Mouse (Mus musculus): ENCODE data around the gene Gabarapl1. TPM values are rescaled to one million over a fixed set of nuclear protein-coding genes. Genes with fewer than 3 reads are reported as not detected.

The Gabarapl1 gene
- polyA plus RNA-seq, 1 experiment from 2014 or later: 159 TPM

GRCm38 (mm10) chr6:129515068-129515467 lies 17.9 kb upstream of the Gabarapl1 start:
- no peak for ATAC-seq
- Histone ChIP-seq H3K4me2 (replicated peaks) (no peak overlapping the region), H3K36me3 (no peaks in the 10 kb centered on the region), H3K27me3 (no peaks in the 10 kb centered on the region), H3K4me3 (replicated peaks) (no peak overlapping the region), H3K27ac (no peak overlapping the region), H3K9ac (replicated peaks) (no peak overlapping the region), H3K9me3 (no peaks in the 10 kb centered on the region), H3K4me1 (replicated peaks) (no peaks in the 10 kb centered on the region)
- WGBS: 92% methylated on average over 3 of the region's 3 CpGs

GRCm38 (mm10) chr6:129516388-129516787 lies 16.6 kb upstream of the Gabarapl1 start:
- Histone ChIP-seq H3K27ac (no peak overlapping the region), H3K36me3 (no peaks in the 10 kb centered on the region), H3K4me2 (replicated peaks) (no peak overlapping the region), H3K9me3 (no peaks in the 10 kb centered on the region), H3K27me3 (no peaks in the 10 kb centered on the region), H3K9ac (replicated peaks) (no peak overlapping the region), H3K4me1 (replicated peaks) (no peaks in the 10 kb centered on the region), H3K4me3 (replicated peaks) (no peak overlapping the region)
- no peak for ATAC-seq
- 93% methylated on average over 10 of the region's 10 CpGs for WGBS

GRCm38 (mm10) chr6:129517752-129518408 lies 15.1 kb upstream of the Gabarapl1 start:
- H3K4me1 ChIP-seq (replicated peaks): no peaks in the 10 kb centered on the region
- no peaks in the 10 kb centered on the region for H3K36me3 ChIP-seq
- WGBS: 50% methylated on average over 2 of the region's 2 CpGs
- no peak overlapping the region for H3K4me3 ChIP-seq (replicated peaks)
- peak; percentile 90 for ATAC-seq
- H3K27ac ChIP-seq: no peak overlapping the region
- no peaks in the 10 kb centered on the region for H3K27me3 ChIP-seq
- no peak overlapping the region for H3K4me2 ChIP-seq (replicated peaks)
- H3K9ac ChIP-seq (replicated peaks): no peak overlapping the region
- no peaks in the 10 kb centered on the region for H3K9me3 ChIP-seq

GRCm38 (mm10) chr6:129526069-129526468 lies 6.9 kb upstream of the Gabarapl1 start:
- H3K9me3 ChIP-seq: no peaks in the 10 kb centered on the region
- H3K9ac ChIP-seq (replicated peaks): no peak overlapping the region

GRCm38 (mm10) chr6:129527416-129527815 lies 5.5 kb upstream of the Gabarapl1 start:
- no peaks in the 10 kb centered on the region for H3K36me3 ChIP-seq
- no peak overlapping the region for H3K4me3 ChIP-seq (replicated peaks)
- WGBS: 92% methylated on average over 2 of the region's 2 CpGs
- no peaks in the 10 kb centered on the region for H3K9me3 ChIP-seq
- H3K27me3 ChIP-seq: no peaks in the 10 kb centered on the region
- H3K9ac ChIP-seq (replicated peaks): no peak overlapping the region
- no peak overlapping the region for H3K4me2 ChIP-seq (replicated peaks)
- ATAC-seq: no peak
- H3K4me1 ChIP-seq (replicated peaks): peaks cover 3% of the 10 kb centered on the region
- no peak overlapping the region for H3K27ac ChIP-seq

More at GRCm38 (mm10) chr6:129526069-129526468, 6.9 kb upstream of the Gabarapl1 start:
- ATAC-seq: no peak
- H3K27me3 ChIP-seq: no peaks in the 10 kb centered on the region
- H3K27ac ChIP-seq: no peak overlapping the region
- H3K4me1 ChIP-seq (replicated peaks): no peaks in the 10 kb centered on the region
- H3K4me2 ChIP-seq (replicated peaks): no peak overlapping the region
- no peaks in the 10 kb centered on the region for H3K36me3 ChIP-seq
- H3K4me3 ChIP-seq (replicated peaks): no peak overlapping the region

GRCm38 (mm10) chr6:129529605-129530004 lies 3.4 kb upstream of the Gabarapl1 start:
- H3K4me3 ChIP-seq (replicated peaks): no peak overlapping the region
- no peak overlapping the region for H3K4me2 ChIP-seq (replicated peaks)
- H3K36me3 ChIP-seq: no peaks in the 10 kb centered on the region
- H3K4me1 ChIP-seq (replicated peaks): peaks cover 10% of the 10 kb centered on the region
- WGBS: 86% methylated on average over 1 of the region's 1 CpGs
- no peak overlapping the region for H3K9ac ChIP-seq (replicated peaks)
- no peak for ATAC-seq
- H3K27me3 ChIP-seq: no peaks in the 10 kb centered on the region
- no peak overlapping the region for H3K27ac ChIP-seq
- no peaks in the 10 kb centered on the region for H3K9me3 ChIP-seq

GRCm38 (mm10) chr6:129530261-129530660 lies 2.7 kb upstream of the Gabarapl1 start:
- H3K27me3 ChIP-seq: no peaks in the 10 kb centered on the region
- ATAC-seq: no peak

GRCm38 (mm10) chr6:129532556-129532941 lies 411 bp upstream of the Gabarapl1 start:
- peak overlapping the region; percentile 88 for H3K27ac ChIP-seq
- ATAC-seq: peak; percentile 43
- no peaks in the 10 kb centered on the region for H3K27me3 ChIP-seq
- peak overlapping the region; percentile 92 for H3K9ac ChIP-seq (replicated peaks)
- peaks cover 37% of the 10 kb centered on the region for H3K4me1 ChIP-seq (replicated peaks)
- peak overlapping the region; percentile 71 for H3K4me2 ChIP-seq (replicated peaks)
- H3K36me3 ChIP-seq: peaks cover 4% of the 10 kb centered on the region
- H3K4me3 ChIP-seq (replicated peaks): peak overlapping the region; percentile 88
- WGBS: 32% methylated on average over 7 of the region's 7 CpGs
- H3K9me3 ChIP-seq: no peaks in the 10 kb centered on the region

More at GRCm38 (mm10) chr6:129530261-129530660, 2.7 kb upstream of the Gabarapl1 start:
- Histone ChIP-seq H3K9me3 (no peaks in the 10 kb centered on the region), H3K36me3 (no peaks in the 10 kb centered on the region), H3K4me3 (replicated peaks) (no peak overlapping the region), H3K9ac (replicated peaks) (no peak overlapping the region), H3K4me2 (replicated peaks) (no peak overlapping the region), H3K4me1 (replicated peaks) (peaks cover 17% of the 10 kb centered on the region), H3K27ac (no peak overlapping the region)

GRCm38 (mm10) chr6:129534057-129534456 lies 1.1 kb downstream of the Gabarapl1 start:
- peak overlapping the region; percentile 92 for H3K9ac ChIP-seq (replicated peaks)
- 11% methylated on average over 9 of the region's 9 CpGs for WGBS
- H3K27ac ChIP-seq: peak overlapping the region; percentile 88
- H3K27me3 ChIP-seq: no peaks in the 10 kb centered on the region
- peak overlapping the region; percentile 71 for H3K4me2 ChIP-seq (replicated peaks)
- peaks cover 18% of the 10 kb centered on the region for H3K36me3 ChIP-seq
- peak overlapping the region; percentile 88 for H3K4me3 ChIP-seq (replicated peaks)
- H3K4me1 ChIP-seq (replicated peaks): peaks cover 37% of the 10 kb centered on the region
- no peaks in the 10 kb centered on the region for H3K9me3 ChIP-seq
- ATAC-seq: peak; percentile 72

- peaks cover 24% of the 10 kb centered on the region for H3K36me3 ChIP-seq
- H3K4me1 ChIP-seq (replicated peaks): peaks cover 37% of the 10 kb centered on the region
- no peaks in the 10 kb centered on the region for H3K27me3 ChIP-seq
- 51% methylated on average over 4 of the region's 4 CpGs for WGBS
- H3K9me3 ChIP-seq: no peaks in the 10 kb centered on the region
- peak overlapping the region; percentile 88 for H3K4me3 ChIP-seq (replicated peaks)
- H3K4me2 ChIP-seq (replicated peaks): peak overlapping the region; percentile 71
- peak overlapping the region; percentile 88 for H3K27ac ChIP-seq
- peak; percentile 37 for ATAC-seq
- peak overlapping the region; percentile 92 for H3K9ac ChIP-seq (replicated peaks)
Measured at GRCm38 (mm10) chr6:129534627-129535190, 1.7 kb downstream of the Gabarapl1 start.

GRCm38 (mm10) chr6:129535723-129536122 lies 2.8 kb downstream of the Gabarapl1 start:
- H3K4me3 ChIP-seq (replicated peaks): peak overlapping the region; percentile 88
- H3K36me3 ChIP-seq: peaks cover 34% of the 10 kb centered on the region
- no peak for ATAC-seq
- no peak overlapping the region for H3K9ac ChIP-seq (replicated peaks)
- H3K27me3 ChIP-seq: no peaks in the 10 kb centered on the region
- H3K4me2 ChIP-seq (replicated peaks): peak overlapping the region; percentile 71
- no peak overlapping the region for H3K27ac ChIP-seq
- WGBS: 86% methylated on average over 4 of the region's 4 CpGs
- peaks cover 37% of the 10 kb centered on the region for H3K4me1 ChIP-seq (replicated peaks)
- no peaks in the 10 kb centered on the region for H3K9me3 ChIP-seq

GRCm38 (mm10) chr6:129538555-129538954 lies 5.6 kb downstream of the Gabarapl1 start:
- Histone ChIP-seq H3K27ac (no peak overlapping the region), H3K9ac (replicated peaks) (no peak overlapping the region), H3K27me3 (no peaks in the 10 kb centered on the region), H3K4me1 (replicated peaks) (peaks cover 36% of the 10 kb centered on the region), H3K4me2 (replicated peaks) (no peak overlapping the region), H3K4me3 (replicated peaks) (no peak overlapping the region), H3K36me3 (peaks cover 52% of the 10 kb centered on the region), H3K9me3 (no peaks in the 10 kb centered on the region)
- no peak for ATAC-seq
- WGBS: 85% methylated on average over 6 of the region's 6 CpGs

Measured in midbrain, embryonic 13.5 days (tissue).